Mouse (Mus musculus) T-helper 1 cell (primary cell): Measurements from ENCODE around the gene Ier5l.

Experiments
- in situ Hi-C: fragments of 300-600 bp; cut with MboI, MseI; formaldehyde crosslinking; loops from one replicate; pipeline ENCODE4 v1.15.1; 2025; ENCODE audit warnings: high pct_unique_total_duplicates

Ier5l gene

GRCm38 (mm10) chr2:30474039-30474438 is at the start of gene Ier5l:
Ier5l (minus strand) TSS chr2:30474219.
- in situ Hi-C loops = no loop called here

- in situ Hi-C loops = no loop called here
These were observed 49.7 kb upstream of the Ier5l start for GRCm38 (mm10) chr2:30523727-30524126.

- in situ Hi-C loops = no loop called here
These were observed 36.8 kb upstream of the Ier5l start for GRCm38 (mm10) chr2:30510711-30511380.

- in situ Hi-C loops = no loop called here
These were observed 33.2 kb upstream of the Ier5l start for GRCm38 (mm10) chr2:30507138-30507727.

- in situ Hi-C loops = no loop called here
These were observed 29.9 kb upstream of the Ier5l start for GRCm38 (mm10) chr2:30503677-30504621.

GRCm38 (mm10) chr2:30501701-30502100 is 27.7 kb upstream of the Ier5l start:
- in situ Hi-C loops = no loop called here

GRCm38 (mm10) chr2:30495909-30496861 is 22.2 kb upstream of the Ier5l start:
- in situ Hi-C loops = no loop called here

- in situ Hi-C loops = no loop called here
These were observed 21.2 kb upstream of the Ier5l start for GRCm38 (mm10) chr2:30495000-30495908.

GRCm38 (mm10) chr2:30490384-30490783 is 16.4 kb upstream of the Ier5l start:
- in situ Hi-C loops = no loop called here

- in situ Hi-C loops = no loop called here
These were observed 13.6 kb upstream of the Ier5l start for GRCm38 (mm10) chr2:30487597-30487996.

GRCm38 (mm10) chr2:30478526-30478925 is 4.5 kb upstream of the Ier5l start:
- in situ Hi-C loops = no loop called here

GRCm38 (mm10) chr2:30476241-30476640 is 2.2 kb upstream of the Ier5l start:
- in situ Hi-C loops = no loop called here

GRCm38 (mm10) chr2:30475457-30475856 is 1.4 kb upstream of the Ier5l start:
- in situ Hi-C loops = no loop called here

- in situ Hi-C loops = no loop called here
These were observed 757 bp upstream of the Ier5l start for GRCm38 (mm10) chr2:30474776-30475175.

- in situ Hi-C loops = no loop called here
These were observed 488 bp downstream of the Ier5l start for GRCm38 (mm10) chr2:30473431-30474031.

GRCm38 (mm10) chr2:30472731-30473351 is 1.2 kb downstream of the Ier5l start:
- in situ Hi-C loops = no loop called here

GRCm38 (mm10) chr2:30471795-30472720 is 2.0 kb downstream of the Ier5l start:
- in situ Hi-C loops = no loop called here

- in situ Hi-C loops = no loop called here
These were observed 3.0 kb downstream of the Ier5l start for GRCm38 (mm10) chr2:30471051-30471450.
